Mouse (Mus musculus) induced T-regulatory cell, adult 2 months (primary cell): ENCODE data around the gene Scube3.

Experiments
- DNase-seq: peaks from one replicate; pipeline ENCODE4 v3.0.0-alpha.2; 2012; ENCODE audit warnings: low read depth

The Scube3 gene

GRCm38 (mm10) chr17:28133193-28133592 is 8.7 kb upstream of the Scube3 start:
- DNase-seq, result peak; percentile 64

GRCm38 (mm10) chr17:28135496-28135895 is 6.4 kb upstream of the Scube3 start:
- DNase-seq, result no peak

- DNase-seq, result no peak
These were observed 5.7 kb upstream of the Scube3 start for GRCm38 (mm10) chr17:28136266-28136665.

- no peak for DNase-seq
These were observed 3.9 kb upstream of the Scube3 start for GRCm38 (mm10) chr17:28138013-28138412.

GRCm38 (mm10) chr17:28138685-28139084 is 3.3 kb upstream of the Scube3 start:
- DNase-seq, result no peak

GRCm38 (mm10) chr17:28140431-28141204 is 1.3 kb upstream of the Scube3 start:
- no peak for DNase-seq

- peak; percentile 15 for DNase-seq
These were observed 713 bp upstream of the Scube3 start for GRCm38 (mm10) chr17:28141205-28141650.

GRCm38 (mm10) chr17:28142700-28143610 is 1.0 kb downstream of the Scube3 start:
- peak; percentile 40 for DNase-seq

- no peak for DNase-seq
These were observed 1.8 kb downstream of the Scube3 start for GRCm38 (mm10) chr17:28143751-28144150.

- DNase-seq, result no peak
These were observed 2.3 kb downstream of the Scube3 start for GRCm38 (mm10) chr17:28144241-28144640.

- DNase-seq, result no peak
These were observed 6.3 kb downstream of the Scube3 start for GRCm38 (mm10) chr17:28148288-28148687.

GRCm38 (mm10) chr17:28149734-28150133 is 7.8 kb downstream of the Scube3 start:
- no peak for DNase-seq

- no peak for DNase-seq
These were observed 8.5 kb downstream of the Scube3 start for GRCm38 (mm10) chr17:28150456-28150855.

- no peak for DNase-seq
These were observed 11.2 kb downstream of the Scube3 start for GRCm38 (mm10) chr17:28153095-28153494.

GRCm38 (mm10) chr17:28154970-28155369 is 13.0 kb downstream of the Scube3 start:
- no peak for DNase-seq

GRCm38 (mm10) chr17:28160361-28160760 is 18.4 kb downstream of the Scube3 start:
- DNase-seq, result no peak

- DNase-seq, result no peak
These were observed 19.5 kb downstream of the Scube3 start for GRCm38 (mm10) chr17:28161310-28161881.

- DNase-seq, result peak; percentile 87
These were observed 21.7 kb downstream of the Scube3 start for GRCm38 (mm10) chr17:28163666-28164065.

GRCm38 (mm10) chr17:28170460-28171305 is 28.7 kb downstream of the Scube3 start:
- DNase-seq, result no peak

GRCm38 (mm10) chr17:28172690-28173089 is 30.7 kb downstream of the Scube3 start:
- no peak for DNase-seq

GRCm38 (mm10) chr17:28176775-28177539 is 35.0 kb downstream of the Scube3 start, which contains the start of gene Zfp523:
Zfp523 (plus strand) TSS chr17:28177129.
- DNase-seq, result peak; percentile 95
